ENCODE assay signal across 6 mouse cellular contexts in the genomic region with DNA sequence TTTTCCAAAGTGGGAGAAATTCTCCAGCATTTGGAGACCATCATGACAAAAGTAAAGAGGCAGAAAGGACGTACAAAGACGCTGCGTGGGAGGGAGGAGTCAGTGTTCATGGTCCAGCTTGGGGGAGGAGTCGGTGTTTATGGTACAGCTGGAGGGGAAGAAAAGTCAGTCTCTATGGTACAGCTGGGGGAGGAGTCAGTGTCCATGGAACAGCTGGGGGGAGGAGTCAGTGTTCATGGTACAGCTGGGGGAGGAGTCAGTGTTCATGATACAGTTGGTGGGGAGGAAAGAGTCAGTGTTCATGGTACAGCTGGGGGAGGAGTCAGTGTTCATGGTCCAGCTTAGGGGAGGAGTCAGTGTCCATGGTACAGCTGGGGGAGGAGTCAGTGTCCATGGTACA.
DNase-seq lines count a peak whose midpoint lies in the region; ATAC-seq and TF ChIP-seq lines count a peak whose summit lies in the region.
"Not testable (repeated sequence)": the region's sequence is repeated elsewhere in the genome, so short reads cannot be mapped to it uniquely, and the experiment has no call there.

No protein-coding gene starts in this region.

- not testable (repeated sequence) for H3K4me3 ChIP-seq in ES-E14 (ENCODE audit: insufficient read depth in 1 of 2, low read depth in 1 of 2, low read length in 2 of 2, poor library complexity in 1 of 2, severe bottlenecking in 1 of 2); forebrain, postnatal 0 days (ENCODE audit: low read depth, low read length); kidney, embryonic 15.5 days (replicated peaks); limb, embryonic 13.5 days
- H3K4me3 ChIP-seq in olfactory bulb, adult 2 months (ENCODE audit: insufficient read depth, low read depth, low read length): peak overlapping the region; percentile 8; the same call in 1 of the 2 replicates

- H3K9ac ChIP-seq in ES-E14 (ENCODE audit: insufficient read depth, low read depth, low read length, poor library complexity, severe bottlenecking); forebrain, postnatal 0 days; kidney, embryonic 15.5 days; limb, embryonic 13.5 days: not testable (repeated sequence)

- H3K27ac ChIP-seq in ES-E14 (ENCODE audit: insufficient read depth, low read depth, low read length, poor library complexity, severe bottlenecking); forebrain, postnatal 0 days (ENCODE audit: low read depth, low read length); kidney, embryonic 15.5 days; limb, embryonic 13.5 days; olfactory bulb, adult 2 months (ENCODE audit: insufficient read depth, low read depth, low read length): not testable (repeated sequence)

- H3K36me3 ChIP-seq in ES-E14 (ENCODE audit: control insufficient read depth, insufficient read depth, low read length, poor library complexity, severe bottlenecking); forebrain, postnatal 0 days (ENCODE audit: insufficient read depth); kidney, embryonic 15.5 days; limb, embryonic 13.5 days: not testable (repeated sequence)

- not testable (repeated sequence) for TF ChIP-seq CTCF in forebrain, postnatal 0 days (IDR thresholded peaks at IDR 0.05; ENCODE audit: low read depth); olfactory bulb, adult 2 months (IDR thresholded peaks at IDR 0.05; ENCODE audit: insufficient read depth, low read depth, low read length)

- DNase-seq in ES-E14 (ENCODE audit: low read depth, low spot score): peak; percentile 28
- peak; percentile 9 for DNase-seq in brain, adult 2 months (ENCODE audit: low read depth, low spot score)
- DNase-seq in forebrain, postnatal 0 days: not testable (repeated sequence)

- not testable (repeated sequence) for H3K9me3 ChIP-seq in ES-E14 (ENCODE audit: control insufficient read depth, insufficient read depth, low read depth, low read length); forebrain, postnatal 0 days (ENCODE audit: low read length); kidney, embryonic 15.5 days (replicated peaks); limb, embryonic 13.5 days

- not testable (repeated sequence) for H3K4me1 ChIP-seq in ES-E14 (ENCODE audit: control insufficient read depth in 2 of 2, insufficient read depth in 2 of 2, low read length in 2 of 2, poor library complexity in 1 of 2); forebrain, postnatal 0 days (ENCODE audit: insufficient read depth); kidney, embryonic 15.5 days; limb, embryonic 13.5 days; olfactory bulb, adult 2 months (ENCODE audit: control insufficient read depth, insufficient read depth, low read length)

- in situ Hi-C loops in ES-E14 (cut with MboI; ENCODE audit: low sequenced_read_pairs in 2 of 2, unreplicated experiment in 2 of 2): not testable (repeated sequence)

- peak overlapping the region; percentile 10; the same call in 1 of the 2 replicates for H3K4me2 ChIP-seq in forebrain, postnatal 0 days (ENCODE audit: low read depth)
- H3K4me2 ChIP-seq in kidney, embryonic 15.5 days: peak overlapping the region; percentile 30; the same call in 1 of the 2 replicates
- H3K4me2 ChIP-seq in limb, embryonic 13.5 days (replicated peaks): peak overlapping the region; percentile 11; the same call in 1 of the 2 replicates

- ATAC-seq in forebrain, postnatal 0 days; kidney, embryonic 15.5 days (replicated peaks; ENCODE audit: low FRiP score); limb, embryonic 13.5 days (ENCODE audit: low FRiP score, low read depth): not testable (repeated sequence)

- 87% methylated on average over 4 of the region's 4 CpGs for WGBS in forebrain, postnatal 0 days
- 64% methylated on average over 4 of the region's 4 CpGs for WGBS in kidney, embryonic 15.5 days
- 86% methylated on average over 4 of the region's 4 CpGs for WGBS in limb, embryonic 13.5 days
- 67% methylated on average over 4 of the region's 4 CpGs for WGBS in olfactory bulb, adult 2 months

- not testable (repeated sequence) for TF ChIP-seq POLR2A in olfactory bulb, adult 2 months (IDR thresholded peaks at IDR 0.05; ENCODE audit: insufficient read depth, low read depth, low read length)

- H3K27me3 ChIP-seq in forebrain, postnatal 0 days (ENCODE audit: insufficient read depth, low read length): peaks cover 19% of the 10 kb centered on the region
- H3K27me3 ChIP-seq in kidney, embryonic 15.5 days; limb, embryonic 13.5 days: not testable (repeated sequence)
